Mouse (Mus musculus) intestine, embryonic 14.5 days (tissue): ENCODE results near the gene Akap13. TPM values are rescaled to one million over a fixed set of nuclear protein-coding genes. Genes with fewer than 3 reads are reported as not detected.

Experiments used
- ATAC-seq: fragments of 200-750 bp; cut with Nextera tagmentation; replicated peaks from 2 replicates; pipeline ENCODE4 v1.8.0; 2017; ENCODE audit warnings: low read depth, moderate number of reproducible peaks, moderate TSS enrichment, moderate library complexity; ENCODE audit not compliant: low FRiP score, low TSS enrichment
- DNase-seq: peaks from one replicate; pipeline ENCODE4 v3.0.0-alpha.2; 2018; ENCODE audit warnings: low spot score
- H3K27ac ChIP-seq: fragments of 300-500 bp; sonication (generic); 2 replicates; pipeline ENCODE4 v1.5.1; 2014; ENCODE audit warnings: low read depth, mild to moderate bottlenecking, control low read depth
- H3K27me3 ChIP-seq: fragments of 300-500 bp; sonication (generic); replicated peaks from 2 replicates; pipeline ENCODE4 v1.6.1; 2014; ENCODE audit warnings: low read length, control low read depth; ENCODE audit not compliant: control insufficient read depth, insufficient read depth
- H3K36me3 ChIP-seq: fragments of 300-500 bp; sonication (generic); 2 replicates; pipeline ENCODE4 v1.6.1; 2014; ENCODE audit warnings: low read length, control low read depth; ENCODE audit not compliant: control insufficient read depth, insufficient read depth
- H3K4me1 ChIP-seq: fragments of 300-500 bp; sonication (generic); replicated peaks from 2 replicates; pipeline ENCODE4 v1.6.1; 2014; ENCODE audit warnings: low read length, control low read depth, mixed read lengths; ENCODE audit not compliant: control insufficient read depth, insufficient read depth
- H3K4me2 ChIP-seq: fragments of 300-500 bp; sonication (generic); 2 replicates; pipeline ENCODE4 v1.6.1; 2014; ENCODE audit warnings: low read length
- H3K4me3 ChIP-seq: fragments of 300-500 bp; sonication (generic); 2 replicates; pipeline ENCODE4 v1.5.1; 2014; ENCODE audit warnings: low read depth, low read length, control low read depth, mixed read lengths
- H3K9ac ChIP-seq: fragments of 300-500 bp; sonication (generic); 2 replicates; pipeline ENCODE4 v1.6.1; 2014; ENCODE audit warnings: mild to moderate bottlenecking, low read length
- H3K9me3 ChIP-seq: fragments of 300-500 bp; sonication (generic); 2 replicates; pipeline ENCODE4 v1.6.1; 2016; ENCODE audit warnings: low read length, control low read depth; ENCODE audit not compliant: control insufficient read depth
- WGBS: fragments of 180-500 bp; shearing (Covaris S2); extraction: QIAGEN DNeasy Blood & Tissue Kit; methylation state at CpG from one replicate; pipeline ENCODE4 v1.1.7; 2014; 5-methylcytosine and 5-hydroxymethylcytosine counted together
- polyA plus RNA-seq: library from polyadenylated mRNA; unstranded; fragments of >200 nt; fragmentation: Nextera tagmentation; extraction: Ambion mirVana; gene quantifications from 2 replicates; pipeline ENCODE4 v1.2.1, GENCODE M21; 2014

The Akap13 gene
- polyA plus RNA-seq, 1 experiment from 2014 or later: 51.5 TPM

DNA sequence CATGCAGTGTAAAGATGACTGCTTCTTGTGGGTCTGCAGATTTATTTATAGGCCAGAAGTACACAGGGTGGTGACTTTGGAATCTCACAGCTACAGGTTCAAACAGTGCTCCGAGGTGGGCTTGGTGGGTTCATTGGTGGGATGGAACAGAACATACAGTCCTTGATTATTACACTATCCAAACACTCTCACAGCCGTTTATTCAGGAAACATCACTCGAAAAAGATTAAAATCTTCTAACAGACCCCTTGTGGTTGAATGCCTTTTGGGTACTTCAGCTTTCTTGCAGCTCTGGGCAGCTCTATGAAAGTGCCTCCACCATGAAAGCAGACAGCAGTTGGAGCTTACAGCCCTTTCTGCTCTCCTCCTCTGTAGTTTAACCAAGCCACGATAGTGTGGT, 126.8 kb downstream of the Akap13 start:
- 61% methylated on average over 4 of the region's 4 CpGs for WGBS

GRCm38 (mm10) chr7:75584100-75584499, 128.8 kb downstream of the Akap13 start:
- no peaks in the 10 kb centered on the region for H3K27me3 ChIP-seq
- ATAC-seq: no peak
- WGBS: 63% methylated on average over 2 of the region's 2 CpGs
- no peak overlapping the region for H3K4me2 ChIP-seq
- H3K9me3 ChIP-seq: no peaks in the 10 kb centered on the region
- no peak overlapping the region for H3K9ac ChIP-seq
- H3K36me3 ChIP-seq: peaks cover 25% of the 10 kb centered on the region
- no peak overlapping the region for H3K27ac ChIP-seq
- no peaks in the 10 kb centered on the region; the same call in 1 of the 2 replicates for H3K4me1 ChIP-seq
- H3K4me3 ChIP-seq: no peak overlapping the region
- no peak for DNase-seq

More for the DNA sequence above, 126.8 kb downstream of the Akap13 start:
- Histone ChIP-seq H3K36me3 (peaks cover 25% of the 10 kb centered on the region), H3K4me2 (no peak overlapping the region), H3K9ac (no peak overlapping the region), H3K27me3 (no peaks in the 10 kb centered on the region), H3K4me1 (no peaks in the 10 kb centered on the region; the same call in 1 of the 2 replicates), H3K9me3 (no peaks in the 10 kb centered on the region), H3K4me3 (no peak overlapping the region), H3K27ac (no peak overlapping the region)
- ATAC-seq (no peak), DNase-seq (no peak)

GRCm38 (mm10) chr7:75585409-75585808, 130.1 kb downstream of the Akap13 start:
- DNase-seq (no peak), ATAC-seq (no peak)
- H3K4me2 ChIP-seq: no peak overlapping the region
- H3K36me3 ChIP-seq: peaks cover 22% of the 10 kb centered on the region
- H3K27me3 ChIP-seq: no peaks in the 10 kb centered on the region
- no peaks in the 10 kb centered on the region for H3K9me3 ChIP-seq
- H3K9ac ChIP-seq: no peak overlapping the region
- no peak overlapping the region for H3K4me3 ChIP-seq
- H3K4me1 ChIP-seq: no peaks in the 10 kb centered on the region; the same call in 1 of the 2 replicates
- no peak overlapping the region for H3K27ac ChIP-seq
- 72% methylated on average over 6 of the region's 6 CpGs for WGBS

DNA sequence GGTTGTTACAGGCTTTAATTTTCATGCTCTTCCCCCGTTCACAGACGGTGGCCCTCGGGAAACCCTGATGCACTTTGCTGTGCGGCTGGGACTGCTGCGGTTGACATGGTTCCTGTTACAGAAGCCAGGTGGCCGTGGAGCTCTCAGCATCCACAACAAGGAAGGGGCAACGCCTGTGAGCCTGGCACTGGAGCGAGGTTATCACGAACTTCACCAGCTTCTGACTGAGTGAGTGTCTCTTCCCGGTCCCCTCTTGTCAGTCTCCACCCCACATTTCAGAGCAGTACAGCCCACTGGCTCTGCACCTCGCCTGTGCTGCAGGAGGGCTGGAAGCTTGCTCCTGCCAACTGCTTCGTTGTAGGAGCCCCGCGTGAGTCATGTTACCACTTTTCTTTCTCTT, 130.8 kb downstream of the Akap13 start:
- peaks cover 15% of the 10 kb centered on the region for H3K36me3 ChIP-seq
- no peak overlapping the region for H3K4me2 ChIP-seq
- DNase-seq (no peak), ATAC-seq (no peak)
- no peaks in the 10 kb centered on the region for H3K9me3 ChIP-seq
- WGBS: 59% methylated on average over 14 of the region's 14 CpGs
- H3K27me3 ChIP-seq: no peaks in the 10 kb centered on the region
- H3K4me3 ChIP-seq: no peak overlapping the region
- peaks cover 1% of the 10 kb centered on the region; the same call in 1 of the 2 replicates for H3K4me1 ChIP-seq
- no peak overlapping the region for H3K27ac ChIP-seq
- no peak overlapping the region for H3K9ac ChIP-seq

- 89% methylated on average over 5 of the region's 5 CpGs for WGBS
- Histone ChIP-seq H3K4me3 (no peak overlapping the region), H3K27me3 (no peaks in the 10 kb centered on the region), H3K9ac (no peak overlapping the region), H3K36me3 (0 out of 2 replicates have a peak, but pooled peaks cover 4% of the 10 kb centered on the region), H3K27ac (no peak overlapping the region), H3K4me1 (peaks cover 6% of the 10 kb centered on the region; the same call in 1 of the 2 replicates), H3K9me3 (no peaks in the 10 kb centered on the region), H3K4me2 (no peak overlapping the region)
- ATAC-seq: no peak
- DNase-seq: no peak
These were observed 132.4 kb downstream of the Akap13 start for GRCm38 (mm10) chr7:75587727-75588126.

- H3K27me3 ChIP-seq: no peaks in the 10 kb centered on the region
- no peaks in the 10 kb centered on the region for H3K9me3 ChIP-seq
- H3K4me2 ChIP-seq: no peak overlapping the region
- ATAC-seq (no peak), DNase-seq (no peak)
- H3K36me3 ChIP-seq: 0 out of 2 replicates have a peak, but pooled peaks cover 4% of the 10 kb centered on the region
- 91% methylated on average over 8 of the region's 8 CpGs for WGBS
- no peak overlapping the region for H3K9ac ChIP-seq
- no peak overlapping the region for H3K4me3 ChIP-seq
- H3K27ac ChIP-seq: no peak overlapping the region
- H3K4me1 ChIP-seq: peaks cover 6% of the 10 kb centered on the region; the same call in 1 of the 2 replicates
These were observed 134.1 kb downstream of the Akap13 start for GRCm38 (mm10) chr7:75589304-75589973.

DNA sequence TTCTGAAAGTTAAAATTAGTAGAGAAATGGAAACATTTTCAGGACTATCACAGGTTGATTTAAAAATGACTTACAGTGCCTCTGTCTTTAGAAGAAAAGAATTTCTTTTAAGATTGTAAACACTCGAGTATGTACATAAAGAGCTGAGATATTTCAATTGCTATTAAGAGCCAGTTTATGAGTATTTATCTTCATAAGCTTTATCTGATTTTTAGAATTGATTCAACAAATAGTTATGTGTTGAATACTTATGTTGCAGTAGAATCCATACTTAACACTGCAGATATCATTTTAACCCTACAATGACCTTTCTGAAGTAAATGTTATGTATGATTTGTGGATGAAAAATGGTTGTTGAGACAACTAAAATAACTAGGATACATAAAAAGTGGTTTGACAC, 136.6 kb downstream of the Akap13 start:
- Histone ChIP-seq H3K27me3 (no peaks in the 10 kb centered on the region), H3K9me3 (no peaks in the 10 kb centered on the region), H3K4me2 (no peak overlapping the region), H3K4me1 (peaks cover 6% of the 10 kb centered on the region; the same call in 1 of the 2 replicates), H3K9ac (no peak overlapping the region), H3K4me3 (no peak overlapping the region), H3K27ac (no peak overlapping the region), H3K36me3 (0 out of 2 replicates have a peak, but pooled peaks cover 4% of the 10 kb centered on the region)
- WGBS: 60% methylated on average over 1 of the region's 1 CpGs
- ATAC-seq (no peak), DNase-seq (no peak)

DNA sequence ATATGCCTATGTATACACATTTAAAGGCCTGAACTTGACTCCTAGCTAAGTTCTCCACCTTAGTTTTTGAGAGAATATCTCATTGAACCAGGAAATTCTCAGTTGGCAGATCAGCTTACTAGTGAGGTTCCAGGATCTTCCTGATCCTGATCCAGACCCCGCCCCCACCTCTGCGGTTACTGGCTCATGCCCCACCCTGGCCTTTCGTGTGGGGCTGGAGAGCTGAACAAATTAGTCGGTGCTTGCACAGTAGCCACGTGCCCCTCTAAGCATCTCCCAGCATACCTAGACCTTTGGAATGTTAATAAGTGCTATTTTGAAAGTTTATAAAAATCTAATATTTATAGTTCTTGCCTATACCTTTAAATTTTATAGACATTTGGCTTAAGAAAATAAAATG, 139.5 kb downstream of the Akap13 start:
- H3K9ac ChIP-seq: no peak overlapping the region
- no peaks in the 10 kb centered on the region for H3K36me3 ChIP-seq
- no peak overlapping the region for H3K27ac ChIP-seq
- peaks cover 6% of the 10 kb centered on the region; the same call in 1 of the 2 replicates for H3K4me1 ChIP-seq
- no peak overlapping the region for H3K4me2 ChIP-seq
- H3K4me3 ChIP-seq: no peak overlapping the region
- DNase-seq (no peak), ATAC-seq (no peak)
- no peaks in the 10 kb centered on the region for H3K9me3 ChIP-seq
- WGBS: 76% methylated on average over 5 of the region's 5 CpGs
- H3K27me3 ChIP-seq: no peaks in the 10 kb centered on the region

- Histone ChIP-seq H3K4me1 (peaks cover 6% of the 10 kb centered on the region; the same call in 1 of the 2 replicates), H3K27ac (no peak overlapping the region), H3K36me3 (no peaks in the 10 kb centered on the region), H3K9ac (no peak overlapping the region), H3K27me3 (no peaks in the 10 kb centered on the region), H3K9me3 (no peaks in the 10 kb centered on the region), H3K4me3 (no peak overlapping the region), H3K4me2 (no peak overlapping the region)
- ATAC-seq (no peak), DNase-seq (no peak)
These were observed 139.9 kb downstream of the Akap13 start for GRCm38 (mm10) chr7:75595268-75595667.
